Mouse (Mus musculus) heart, embryonic 16.5 days (tissue): ENCODE data around the gene Tbk1. TPM values are rescaled to one million over a fixed set of nuclear protein-coding genes. Genes with fewer than 3 reads are reported as not detected.

Experiments used
- ATAC-seq: fragments of 200-750 bp; cut with Nextera tagmentation; replicated peaks from 2 replicates; pipeline ENCODE4 v1.8.0; 2017; ENCODE audit warnings: moderate number of reproducible peaks; ENCODE audit not compliant: insufficient read depth, low FRiP score; ENCODE audit errors: extremely low read depth
- H3K27ac ChIP-seq: fragments of 300-500 bp; sonication (generic); 2 replicates; pipeline ENCODE4 v1.5.1; 2014; ENCODE audit warnings: mild to moderate bottlenecking, low read length, control low read depth, moderate library complexity
- H3K27me3 ChIP-seq: fragments of 300-500 bp; sonication (generic); 2 replicates; pipeline ENCODE4 v1.6.1; 2014; ENCODE audit warnings: low read length, mixed read lengths; ENCODE audit not compliant: control insufficient read depth, insufficient read depth
- H3K36me3 ChIP-seq: fragments of 300-500 bp; sonication (generic); 2 replicates; pipeline ENCODE4 v1.6.1; 2014; ENCODE audit not compliant: control insufficient read depth, insufficient read depth
- H3K4me1 ChIP-seq: fragments of 300-500 bp; sonication (generic); 2 replicates; pipeline ENCODE4 v1.6.1; 2014; ENCODE audit warnings: low read length, mixed read lengths; ENCODE audit not compliant: control insufficient read depth, insufficient read depth
- H3K4me2 ChIP-seq: fragments of 300-500 bp; sonication (generic); 2 replicates; pipeline ENCODE4 v1.6.1; 2014; ENCODE audit warnings: low read depth, mild to moderate bottlenecking, control low read depth, low read length
- H3K4me3 ChIP-seq: fragments of 300-500 bp; sonication (generic); 2 replicates; pipeline ENCODE4 v1.5.1; 2014; ENCODE audit warnings: mild to moderate bottlenecking, control low read depth, low read length
- H3K9ac ChIP-seq: fragments of 300-500 bp; sonication (generic); 2 replicates; pipeline ENCODE4 v1.6.1; 2014; ENCODE audit warnings: low read length, control low read depth
- H3K9me3 ChIP-seq: fragments of 300-500 bp; sonication (generic); replicated peaks from 2 replicates; pipeline ENCODE4 v1.6.1; 2016; ENCODE audit warnings: low read length; ENCODE audit not compliant: control insufficient read depth
- WGBS: fragments of 180-500 bp; shearing (Covaris S2); extraction: QIAGEN DNeasy Blood & Tissue Kit; methylation state at CpG from one replicate; pipeline ENCODE4 v1.1.7; 2014; 5-methylcytosine and 5-hydroxymethylcytosine counted together
- microRNA-seq: library from miRNA; unstranded; fragments of <30 nt; microRNA quantifications from one replicate; pipeline ENCODE4, GENCODE M21; 2017
- polyA plus RNA-seq: library from polyadenylated mRNA; unstranded; fragments of >200 nt; fragmentation: Nextera tagmentation; extraction: Ambion mirVana; gene quantifications from 2 replicates; pipeline ENCODE4 v1.2.1, GENCODE M21; 2015

Tbk1 gene
- polyA plus RNA-seq, 1 experiment from 2014 or later = 27.9 TPM

- no peak overlapping the region for H3K9ac ChIP-seq
- no peaks in the 10 kb centered on the region for H3K27me3 ChIP-seq
- H3K4me2 ChIP-seq = no peak overlapping the region
- no peaks in the 10 kb centered on the region for H3K36me3 ChIP-seq
- 62% methylated on average over 5 of the region's 5 CpGs for WGBS
- no peaks in the 10 kb centered on the region for H3K9me3 ChIP-seq
- no peak for ATAC-seq
- no peak overlapping the region for H3K27ac ChIP-seq
- no peak overlapping the region for H3K4me3 ChIP-seq
- H3K4me1 ChIP-seq = peaks cover 14% of the 10 kb centered on the region
Measured at GRCm38 (mm10) chr10:121501160-121501559, 85.4 kb downstream of the Tbk1 start.

GRCm38 (mm10) chr10:121500034-121500433, 86.6 kb downstream of the Tbk1 start:
- Histone ChIP-seq H3K9ac (no peak overlapping the region), H3K36me3 (no peaks in the 10 kb centered on the region), H3K27me3 (no peaks in the 10 kb centered on the region), H3K4me2 (no peak overlapping the region), H3K4me1 (peaks cover 8% of the 10 kb centered on the region), H3K27ac (no peak overlapping the region), H3K9me3 (no peaks in the 10 kb centered on the region), H3K4me3 (no peak overlapping the region)
- WGBS = 70% methylated on average over 5 of the region's 5 CpGs
- ATAC-seq = no peak

GRCm38 (mm10) chr10:121499063-121499462, 87.5 kb downstream of the Tbk1 start:
- peaks cover 4% of the 10 kb centered on the region; the same call in 1 of the 2 replicates for H3K4me1 ChIP-seq
- H3K36me3 ChIP-seq = no peaks in the 10 kb centered on the region
- WGBS = 49% methylated on average over 2 of the region's 2 CpGs
- H3K9me3 ChIP-seq = no peaks in the 10 kb centered on the region
- H3K4me3 ChIP-seq = no peak overlapping the region
- no peak overlapping the region for H3K4me2 ChIP-seq
- H3K27me3 ChIP-seq = no peaks in the 10 kb centered on the region
- no peak overlapping the region for H3K9ac ChIP-seq
- no peak for ATAC-seq
- H3K27ac ChIP-seq = no peak overlapping the region

GRCm38 (mm10) chr10:121498481-121498904, 88.1 kb downstream of the Tbk1 start:
- WGBS = 63% methylated on average over 8 of the region's 8 CpGs
- Histone ChIP-seq H3K4me2 (no peak overlapping the region), H3K36me3 (no peaks in the 10 kb centered on the region), H3K4me3 (no peak overlapping the region), H3K4me1 (peaks cover 4% of the 10 kb centered on the region; the same call in 1 of the 2 replicates), H3K27ac (peak overlapping the region; percentile 66), H3K27me3 (no peaks in the 10 kb centered on the region), H3K9me3 (no peaks in the 10 kb centered on the region), H3K9ac (no peak overlapping the region)
- 0 out of 2 replicates have a peak, but pooled peaks have one; percentile 23 for ATAC-seq

- no peak overlapping the region for H3K4me2 ChIP-seq
- H3K27ac ChIP-seq = peak overlapping the region; percentile 66
- no peak overlapping the region for H3K4me3 ChIP-seq
- H3K36me3 ChIP-seq = no peaks in the 10 kb centered on the region
- H3K4me1 ChIP-seq = peaks cover 4% of the 10 kb centered on the region; the same call in 1 of the 2 replicates
- H3K9me3 ChIP-seq = no peaks in the 10 kb centered on the region
- no peaks in the 10 kb centered on the region for H3K27me3 ChIP-seq
- no peak for ATAC-seq
- H3K9ac ChIP-seq = no peak overlapping the region
- WGBS = 64% methylated on average over 7 of the region's 7 CpGs
Measured at GRCm38 (mm10) chr10:121497968-121498367, 88.6 kb downstream of the Tbk1 start.

- Histone ChIP-seq H3K4me3 (no peak overlapping the region), H3K36me3 (no peaks in the 10 kb centered on the region), H3K9ac (no peak overlapping the region), H3K9me3 (no peaks in the 10 kb centered on the region), H3K4me1 (peaks cover 4% of the 10 kb centered on the region; the same call in 1 of the 2 replicates), H3K4me2 (no peak overlapping the region), H3K27me3 (no peaks in the 10 kb centered on the region), H3K27ac (no peak overlapping the region)
- no peak; the same call in 1 of the 2 replicates for ATAC-seq
- WGBS = 68% methylated on average over 7 of the region's 7 CpGs
Measured at GRCm38 (mm10) chr10:121496616-121497015, 90.0 kb downstream of the Tbk1 start.

Small RNAs within 50 kb of the gene (microRNA-seq; reads per million reads assigned to microRNA genes)
- not detected for gene Gm24330

Other genes starting within 250 kb of the Tbk1 start
- gene Tbc1d30, start 235.5 kb downstream of the Tbk1 start, polyA plus RNA-seq = 1.2 and 1.8 TPM in 2 replicates
- gene Gns, start 221.7 kb downstream of the Tbk1 start, polyA plus RNA-seq = 29.0 and 31.9 TPM in 2 replicates
- gene Rassf3, start 110.4 kb downstream of the Tbk1 start, polyA plus RNA-seq = 24.1 and 24.8 TPM in 2 replicates
- 28.3 and 31.5 TPM in 2 replicates for gene Xpot, start 39.5 kb upstream of the Tbk1 start, polyA plus RNA-seq
- 0.05 and 0.14 TPM in 2 replicates for gene D930020B18Rik, start 54.8 kb upstream of the Tbk1 start, polyA plus RNA-seq
- gene BC048403, start 153.2 kb upstream of the Tbk1 start, polyA plus RNA-seq = 1.6 and 1.9 TPM in 2 replicates